Mouse (Mus musculus) embryonic facial prominence, embryonic 15.5 days (tissue): ENCODE measurements around the gene Med29. TPM values are rescaled to one million over a fixed set of nuclear protein-coding genes. Genes with fewer than 3 reads are reported as not detected.

Source experiments
- polyA plus RNA-seq: library from polyadenylated mRNA; unstranded; fragments of >200 nt; fragmentation: Nextera tagmentation; extraction: Ambion mirVana; gene quantifications from 2 replicates; pipeline ENCODE4 v1.2.1, GENCODE M21; 2015

Med29 gene
- polyA plus RNA-seq, 1 experiment from 2014 or later = 52.1 TPM

Other genes with a start within 250 kb of the Med29 start
- 114 and 116 TPM in 2 replicates for gene Fbl, start 223.0 kb downstream of the Med29 start, polyA plus RNA-seq
- gene Dyrk1b, start 213.2 kb downstream of the Med29 start, polyA plus RNA-seq = 14.9 and 15.2 TPM in 2 replicates
- gene Eid2, start 124.8 kb downstream of the Med29 start, polyA plus RNA-seq = 3.8 and 5.5 TPM in 2 replicates
- 13.6 and 15.5 TPM in 2 replicates for gene Eid2b, start 115.0 kb downstream of the Med29 start, polyA plus RNA-seq
- gene Selenov, start 101.5 kb downstream of the Med29 start, polyA plus RNA-seq = 0.13 and 0.30 TPM in 2 replicates
- gene Dll3, start 90.5 kb downstream of the Med29 start, polyA plus RNA-seq = 2.0 and 2.4 TPM in 2 replicates
- gene Timm50, start 80.6 kb downstream of the Med29 start, polyA plus RNA-seq = 125 and 128 TPM in 2 replicates
- gene Supt5, start 54.0 kb downstream of the Med29 start, polyA plus RNA-seq = 93.3 and 98.8 TPM in 2 replicates
- gene Rps16, start 42.1 kb downstream of the Med29 start, polyA plus RNA-seq = 1,000 and 1,004 TPM in 2 replicates
- gene Plekhg2, start 20.1 kb downstream of the Med29 start, polyA plus RNA-seq = 66.8 and 76.1 TPM in 2 replicates
- 20.2 and 23.5 TPM in 2 replicates for gene Zfp36, start 12.5 kb downstream of the Med29 start, polyA plus RNA-seq
- 78.9 and 84.9 TPM in 2 replicates for gene Paf1, start 243 bp upstream of the Med29 start, polyA plus RNA-seq
- 16.8 and 18.1 TPM in 2 replicates for gene Gmfg, start 44.7 kb upstream of the Med29 start, polyA plus RNA-seq
- 4.8 and 5.3 TPM in 2 replicates for gene Lrfn1, start 59.3 kb upstream of the Med29 start, polyA plus RNA-seq
- gene Ifnl2, start 117.7 kb upstream of the Med29 start, polyA plus RNA-seq = not detected in 2 replicates
- not detected in 2 replicates for gene Ifnl3, start 130.1 kb upstream of the Med29 start, polyA plus RNA-seq
- not detected in 2 replicates for gene Sycn, start 148.2 kb upstream of the Med29 start, polyA plus RNA-seq
- gene Nccrp1, start 154.5 kb upstream of the Med29 start, polyA plus RNA-seq = 2.6 and 4.6 TPM in 2 replicates
- 32.8 and 34.1 TPM in 2 replicates for gene Samd4b, start 205.4 kb upstream of the Med29 start, polyA plus RNA-seq
- 37.4 and 39.3 TPM in 2 replicates for gene Pak4, start 205.5 kb upstream of the Med29 start, polyA plus RNA-seq
- gene Acp7, start 238.6 kb upstream of the Med29 start, polyA plus RNA-seq = 1.3 and 1.9 TPM in 2 replicates